Mouse (Mus musculus): ENCODE measurements around the gene Fermt2. TPM values are rescaled to one million over a fixed set of nuclear protein-coding genes. Genes with fewer than 3 reads are reported as not detected.

The Fermt2 gene
- total RNA-seq, 2 experiments from 2014 or later = not detected

- no peak for ATAC-seq (replicated peaks; ENCODE audit: poor library complexity)
Measured at GRCm38 (mm10) chr14:45439387-45439786, 90.5 kb downstream of the Fermt2 start.

GRCm38 (mm10) chr14:45438931-45439275, 91.0 kb downstream of the Fermt2 start:
- no peak for ATAC-seq (replicated peaks; ENCODE audit: poor library complexity)

GRCm38 (mm10) chr14:45438250-45438930, 91.5 kb downstream of the Fermt2 start:
- ATAC-seq (replicated peaks; ENCODE audit: poor library complexity) = no peak

- ATAC-seq (replicated peaks; ENCODE audit: poor library complexity) = peak; percentile 58; the same call in 1 of the 2 replicates
Measured at GRCm38 (mm10) chr14:45434220-45434619, 95.7 kb downstream of the Fermt2 start.

DNA sequence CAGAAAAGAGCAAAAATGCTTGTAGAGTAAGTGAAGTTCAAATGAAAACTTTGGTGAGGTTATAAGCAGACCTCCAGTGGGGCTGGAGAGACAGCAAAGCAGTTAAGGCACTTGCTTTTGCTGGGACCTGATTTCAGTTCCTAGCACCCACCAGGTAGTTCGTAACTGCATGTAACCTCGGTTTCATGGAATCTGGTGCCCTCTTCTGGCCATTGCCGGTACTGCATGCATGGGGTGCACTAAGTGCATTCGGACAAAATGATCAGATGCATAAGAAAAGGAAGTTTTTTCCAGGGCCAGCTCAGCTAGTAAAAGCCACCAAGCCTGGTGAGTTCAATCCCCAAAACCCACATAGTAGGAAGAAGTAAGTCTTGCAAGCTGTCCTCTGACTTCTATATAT, 97.9 kb downstream of the Fermt2 start:
- ATAC-seq (replicated peaks; ENCODE audit: poor library complexity) = no peak

DNA sequence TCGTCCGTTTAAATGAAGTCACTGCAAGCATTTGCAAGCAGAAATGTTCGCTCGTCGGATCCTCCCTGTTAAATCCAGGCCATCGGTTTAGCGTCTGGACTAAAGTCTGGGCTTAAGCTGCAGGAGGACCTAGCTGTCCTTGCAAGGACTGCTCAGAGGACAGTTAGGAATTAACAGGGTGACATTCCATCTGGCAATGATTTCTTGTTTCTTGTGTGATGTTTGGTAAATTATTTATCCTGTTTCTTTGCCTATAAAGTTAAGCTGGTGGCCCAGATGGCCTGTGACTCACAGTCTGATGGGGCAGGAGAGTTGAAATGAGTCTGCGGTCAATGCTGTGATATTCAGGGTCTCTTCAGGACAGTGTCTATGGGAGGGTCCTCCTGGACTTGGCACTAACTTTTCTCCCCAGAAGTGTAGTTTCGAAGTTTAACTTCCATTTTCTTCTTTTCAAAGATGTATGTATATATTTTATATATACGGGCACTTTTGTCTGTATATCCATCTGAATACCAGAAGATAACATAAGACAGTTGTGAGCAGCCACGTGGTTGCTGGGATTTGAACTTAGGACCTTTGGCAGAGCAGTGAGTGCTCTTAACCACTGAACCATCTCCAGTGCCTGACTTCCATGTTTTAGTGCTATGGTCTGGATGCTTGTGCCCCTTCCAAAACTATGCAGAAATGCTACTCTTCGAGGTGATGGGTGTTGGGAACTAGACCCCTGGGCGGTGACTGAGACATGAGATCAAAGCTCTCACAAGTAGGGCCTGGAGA, 99.7 kb downstream of the Fermt2 start:
- ATAC-seq (replicated peaks; ENCODE audit: poor library complexity) = no peak

DNA sequence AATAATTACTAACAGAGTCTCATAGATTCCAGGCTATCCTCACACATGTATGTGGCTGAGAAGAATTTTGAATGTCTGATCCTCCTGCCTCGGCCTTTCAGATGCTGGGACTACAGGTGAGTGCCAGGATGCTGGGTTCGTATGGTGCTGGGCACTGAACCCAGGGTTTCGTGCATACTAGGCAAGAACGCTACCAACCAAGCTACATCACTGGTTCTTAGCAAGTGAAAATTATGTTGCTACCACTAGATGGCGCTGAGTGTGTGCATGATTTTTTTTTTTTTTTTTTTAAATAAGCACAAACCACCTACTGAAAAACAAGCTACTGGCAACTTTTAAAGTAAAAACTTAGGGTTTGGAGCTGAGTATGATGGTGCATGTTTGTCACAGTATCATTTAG, 106.7 kb downstream of the Fermt2 start:
- peak; percentile 69 for ATAC-seq (replicated peaks; ENCODE audit: poor library complexity)

DNA sequence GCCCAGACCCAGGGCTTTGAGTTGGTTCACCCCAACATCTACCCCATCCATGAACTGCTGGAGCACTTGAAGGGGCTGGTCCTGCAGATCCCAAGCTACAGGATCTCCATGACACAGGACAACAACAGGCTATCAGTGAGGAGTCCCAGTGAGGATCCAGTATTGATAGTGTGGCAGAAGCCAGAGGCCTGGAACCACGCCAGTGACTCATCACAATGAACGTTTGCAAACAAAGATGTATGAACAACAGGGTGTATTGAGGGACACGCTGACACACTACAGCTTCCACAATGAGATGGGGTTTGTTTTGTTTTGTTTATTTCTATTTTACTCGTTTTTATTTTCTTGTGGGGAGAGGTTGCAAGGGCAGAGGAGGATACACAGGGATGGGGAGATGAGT, 107.5 kb downstream of the Fermt2 start:
- ATAC-seq (replicated peaks; ENCODE audit: poor library complexity) = no peak

- ATAC-seq (replicated peaks; ENCODE audit: poor library complexity) = no peak
Measured at GRCm38 (mm10) chr14:45419323-45419722, 110.6 kb downstream of the Fermt2 start.

GRCm38 (mm10) chr14:45418553-45418952, 111.4 kb downstream of the Fermt2 start:
- no peak for ATAC-seq (replicated peaks; ENCODE audit: poor library complexity)

GRCm38 (mm10) chr14:45416265-45416664, 113.7 kb downstream of the Fermt2 start:
- no peak for ATAC-seq (replicated peaks; ENCODE audit: poor library complexity)

Other genes starting within 250 kb of the Fermt2 start
- 137 and 148 TPM in 2 replicates for gene Ero1l, start 211.3 kb downstream of the Fermt2 start, total RNA-seq (2015)
- gene Ero1l, start 211.3 kb downstream of the Fermt2 start, total RNA-seq (2017) = 72.8 and 86.0 TPM in 2 replicates
- gene Psmc6, start 200.3 kb downstream of the Fermt2 start, total RNA-seq (2015) = 158 and 168 TPM in 2 replicates
- gene Psmc6, start 200.3 kb downstream of the Fermt2 start, total RNA-seq (2017) = 186 and 238 TPM in 2 replicates
- gene Styx, start 179.0 kb downstream of the Fermt2 start, total RNA-seq (2015) = 44.6 and 51.5 TPM in 2 replicates
- gene Styx, start 179.0 kb downstream of the Fermt2 start, total RNA-seq (2017) = 18.7 and 19.7 TPM in 2 replicates
- 49.7 and 54.0 TPM in 2 replicates for gene Gnpnat1, start 125.2 kb downstream of the Fermt2 start, total RNA-seq (2015)
- 22.7 and 34.2 TPM in 2 replicates for gene Gnpnat1, start 125.2 kb downstream of the Fermt2 start, total RNA-seq (2017)
- gene Ddhd1, start 128.0 kb upstream of the Fermt2 start, total RNA-seq (2015) = 18.6 and 18.9 TPM in 2 replicates
- 18.2 and 21.9 TPM in 2 replicates for gene Ddhd1, start 128.0 kb upstream of the Fermt2 start, total RNA-seq (2017)

Data from megakaryocyte progenitor cell, adult 5-6 weeks (primary cell).